Mouse (Mus musculus) right cerebral cortex, postnatal 4 days (tissue): ENCODE results near the gene Dclk2.
A peak's percentile ranks its signal among the peaks of the same experiment; 100 is the strongest.

Experiments
- DNase-seq: peaks from one replicate; pipeline ENCODE4 v3.0.0-alpha.2; 2022

Dclk2 gene

DNA sequence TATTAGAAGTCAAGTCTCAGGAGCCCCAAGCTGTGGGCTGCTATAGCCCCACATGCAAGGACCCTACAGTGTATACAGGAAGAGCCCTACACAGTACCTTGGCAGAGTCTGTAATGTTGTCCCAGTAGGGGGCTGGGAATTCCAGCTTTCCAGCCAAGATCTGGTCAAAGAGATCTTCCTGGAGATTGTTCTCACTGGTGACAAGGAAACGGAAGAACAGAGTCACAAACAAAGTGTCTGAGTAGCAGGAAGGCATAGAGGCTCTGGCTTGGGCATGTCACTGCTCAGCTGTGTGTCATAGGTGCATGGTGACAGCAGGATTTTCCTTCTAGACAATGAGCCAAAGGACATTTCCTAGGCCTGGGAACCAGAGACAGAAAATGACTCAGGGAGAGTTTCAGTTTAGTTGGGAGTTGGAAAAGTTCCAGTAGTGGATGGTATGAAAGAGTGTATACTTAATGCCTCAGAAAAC, 126.9 kb downstream of the Dclk2 start:
- no peak for DNase-seq

GRCm38 (mm10) chr3:86793264-86793663, 127.4 kb downstream of the Dclk2 start:
- DNase-seq, result no peak

GRCm38 (mm10) chr3:86789752-86790151, 130.9 kb downstream of the Dclk2 start:
- DNase-seq, result no peak

DNA sequence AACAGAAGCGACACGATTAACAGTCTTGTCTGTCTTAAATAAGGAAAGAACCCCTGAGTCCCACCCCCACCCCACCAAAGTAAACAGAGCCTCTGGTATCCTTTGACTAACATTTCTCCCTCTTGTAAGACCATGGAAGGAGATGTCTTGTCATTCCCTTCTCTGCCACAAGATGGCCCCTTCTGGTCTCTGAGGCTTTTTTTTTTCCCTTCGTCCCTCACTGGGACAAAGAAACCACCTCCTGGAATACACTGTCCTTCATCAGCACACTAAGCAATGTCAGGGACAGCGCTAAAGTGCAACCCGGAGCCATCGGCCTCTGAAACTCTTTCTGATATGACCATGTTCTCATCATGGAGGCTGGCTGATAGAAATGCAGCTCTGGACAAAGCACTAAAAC, 131.9 kb downstream of the Dclk2 start:
- peak; percentile 73 for DNase-seq

GRCm38 (mm10) chr3:86787423-86788123, 133.1 kb downstream of the Dclk2 start:
- DNase-seq, result no peak

DNA sequence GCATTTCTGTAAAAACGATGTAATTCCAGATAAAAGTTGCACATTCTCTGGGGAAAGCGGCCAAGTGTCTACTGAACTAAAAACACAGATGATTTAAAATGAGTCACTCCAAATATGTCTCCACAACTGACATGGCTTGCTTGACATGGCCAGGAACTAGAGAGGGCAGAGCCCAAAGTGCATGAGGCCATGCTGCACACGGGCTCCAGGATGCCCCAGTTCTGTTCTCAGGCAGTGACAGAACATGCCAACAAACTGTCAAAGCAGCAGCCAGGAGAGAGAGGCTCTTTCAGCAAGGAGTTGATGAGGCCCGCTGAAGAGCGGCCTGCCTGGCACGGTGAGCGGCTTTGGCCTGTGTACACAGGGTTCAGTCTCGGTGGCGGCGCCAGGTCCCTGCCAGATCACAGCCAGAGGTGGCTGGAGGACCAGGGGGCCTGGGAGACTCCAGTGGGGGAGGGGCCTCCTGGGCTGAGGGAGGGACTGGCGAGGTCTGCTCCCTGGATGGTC, 133.8 kb downstream of the Dclk2 start:
- DNase-seq, result peak; percentile 73

DNA sequence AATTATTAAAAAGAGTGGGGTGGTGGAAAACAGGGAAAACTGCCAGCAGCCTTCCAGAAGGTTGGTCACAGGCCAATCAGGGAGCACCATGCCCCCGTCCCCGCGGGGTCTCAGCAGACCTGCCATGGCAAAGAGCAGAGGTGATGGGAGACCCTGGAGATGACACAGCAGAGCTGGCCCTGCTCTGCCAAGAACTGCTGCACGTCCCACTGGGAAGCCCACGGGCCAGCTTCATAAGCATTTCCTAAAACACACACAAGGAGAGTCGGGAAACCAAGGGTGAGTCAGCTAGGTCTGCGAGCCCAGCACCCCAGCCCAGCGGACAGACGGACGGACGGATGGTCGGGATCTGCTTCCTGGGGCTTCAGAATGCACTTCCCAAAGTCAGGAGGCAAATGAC, 134.4 kb downstream of the Dclk2 start:
- no peak for DNase-seq

- DNase-seq, result no peak
These were observed 135.7 kb downstream of the Dclk2 start for GRCm38 (mm10) chr3:86784930-86785329.

GRCm38 (mm10) chr3:86784051-86784450, 136.6 kb downstream of the Dclk2 start:
- DNase-seq, result no peak

GRCm38 (mm10) chr3:86779704-86780103, 140.9 kb downstream of the Dclk2 start:
- DNase-seq, result no peak

DNA sequence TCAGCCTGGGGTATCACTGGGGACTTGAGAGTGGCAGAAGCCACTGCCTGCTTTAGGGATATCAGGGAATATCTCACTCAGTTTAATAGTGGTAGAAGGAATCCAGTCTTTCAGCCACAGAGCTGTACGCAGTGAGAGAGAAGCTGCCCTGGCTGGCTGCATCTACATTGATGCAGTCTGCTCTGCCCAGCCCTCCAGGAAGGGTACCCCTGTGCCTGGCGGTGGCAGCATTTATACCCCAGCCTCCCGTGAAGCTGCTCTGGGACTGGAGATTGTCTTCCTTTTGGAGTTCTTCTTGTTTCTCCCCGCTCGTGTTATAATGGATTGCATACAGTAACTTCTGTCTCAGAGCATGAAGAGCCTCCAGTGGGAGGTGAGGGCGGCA, 145.2 kb downstream of the Dclk2 start:
- no peak for DNase-seq

- no peak for DNase-seq
These were observed 145.8 kb downstream of the Dclk2 start for GRCm38 (mm10) chr3:86774566-86775443.

DNA sequence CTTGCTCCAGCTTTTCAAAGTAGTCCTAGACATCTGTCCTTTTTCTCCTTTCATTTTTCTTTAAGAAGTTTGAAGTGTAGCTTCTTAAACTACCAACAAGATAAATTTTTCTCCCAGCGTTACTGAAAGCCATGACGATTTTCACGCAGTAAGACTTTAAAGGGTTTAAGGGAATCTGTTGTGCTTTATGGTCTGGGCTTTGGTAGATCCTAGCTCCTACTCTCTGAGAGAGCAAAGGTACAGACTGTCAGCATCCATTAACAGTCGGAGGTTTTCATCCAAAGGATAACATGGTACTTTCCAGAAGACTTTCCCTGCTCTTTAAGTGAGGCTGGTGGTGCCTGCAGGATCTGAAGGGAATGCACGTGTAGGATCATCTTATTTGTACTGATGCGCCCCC, 151.7 kb downstream of the Dclk2 start:
- DNase-seq, result no peak

- no peak for DNase-seq
These were observed 152.1 kb downstream of the Dclk2 start for GRCm38 (mm10) chr3:86768553-86768952.

DNA sequence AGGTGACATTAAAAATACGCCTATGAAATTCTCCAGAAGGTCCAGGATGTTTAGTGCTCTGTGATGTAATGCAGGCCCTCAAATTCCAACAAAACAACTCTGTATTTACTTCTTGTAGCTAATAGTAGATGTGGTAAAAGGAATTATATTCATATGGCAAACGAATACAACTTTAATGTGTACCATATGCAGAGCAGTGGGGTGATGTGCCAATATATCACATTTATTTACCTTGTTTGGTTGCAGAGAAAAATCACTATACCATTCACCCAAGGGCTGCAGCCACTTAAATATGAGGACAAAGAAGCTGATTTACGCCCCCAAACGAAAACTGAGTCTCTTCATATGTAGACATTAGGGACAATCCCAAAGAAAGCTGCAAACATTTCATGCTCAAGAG, 158.2 kb downstream of the Dclk2 start:
- DNase-seq, result no peak

- DNase-seq, result no peak
These were observed 158.6 kb downstream of the Dclk2 start for GRCm38 (mm10) chr3:86762036-86762415.

GRCm38 (mm10) chr3:86761095-86762035, 159.3 kb downstream of the Dclk2 start:
- DNase-seq, result peak; percentile 77

DNA sequence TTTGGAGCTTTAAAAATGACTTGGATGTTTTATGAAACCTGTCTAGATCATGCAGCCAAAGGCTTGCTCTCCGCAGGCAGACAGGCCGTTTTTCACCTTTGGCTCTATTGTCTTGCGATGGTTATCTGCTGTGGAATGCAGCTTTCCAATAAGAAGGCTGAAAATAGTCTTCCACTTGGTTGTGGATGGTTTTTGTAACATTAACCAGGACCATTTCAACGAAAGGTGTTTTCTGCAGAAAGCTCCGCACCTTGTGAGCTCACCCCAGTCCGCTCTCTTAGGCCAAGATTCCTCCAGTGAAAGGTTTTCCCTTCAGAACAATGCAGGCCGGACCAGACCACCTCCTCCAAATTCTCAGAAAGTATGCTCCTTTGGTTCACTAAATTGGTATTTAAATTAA, 160.2 kb downstream of the Dclk2 start:
- DNase-seq, result no peak

- DNase-seq, result no peak
These were observed 160.8 kb downstream of the Dclk2 start for GRCm38 (mm10) chr3:86759834-86760233.

- DNase-seq, result no peak
These were observed 161.3 kb downstream of the Dclk2 start for GRCm38 (mm10) chr3:86759383-86759782.

DNA sequence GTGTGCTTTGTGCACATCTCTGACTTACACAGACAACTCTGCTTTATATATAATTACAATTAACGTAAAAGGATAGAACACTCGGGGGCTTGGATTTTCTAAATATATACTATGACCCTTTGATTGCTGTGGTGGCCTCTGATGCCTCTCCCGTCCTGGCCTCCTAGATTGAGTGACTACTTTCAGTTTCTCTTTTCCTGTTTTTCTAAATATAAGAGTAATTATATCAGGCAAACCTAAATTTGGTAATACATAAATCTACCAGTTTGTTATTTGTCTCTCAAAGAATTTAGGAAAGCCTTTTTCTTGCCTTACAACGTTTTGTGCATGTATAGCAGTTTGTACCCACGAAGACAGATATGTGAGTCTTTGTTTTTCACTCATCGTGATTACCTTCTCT, 161.9 kb downstream of the Dclk2 start:
- no peak for DNase-seq

GRCm38 (mm10) chr3:86756548-86756947, 164.1 kb downstream of the Dclk2 start:
- no peak for DNase-seq
